Mouse (Mus musculus): ENCODE measurements at regions not wholly inside any gene's neighbourhood (a gene's known extent, or its start where the extent isn't known, plus 50 kb on each side); places are given as distances from the start of the nearest gene placed in this dataset.

GRCm38 (mm10) chr12:32285039-32285438 is 76.6 kb upstream of the Pik3cg start:
- TF ChIP-seq POLR2A (IDR thresholded peaks at IDR 0.05; ENCODE audit: borderline replicate concordance, low read depth, low read length), result no peak
- TF ChIP-seq CTCF (IDR thresholded peaks at IDR 0.05; ENCODE audit: low read depth, low read length), result no peak
